Mouse (Mus musculus) spleen, adult 2 months (tissue): ENCODE measurements around the gene St6gal1.

Experiments used
- CTCF ChIP-seq: fragments of 200-500 bp; IDR thresholded peaks from 2 replicates; pipeline ENCODE4 v1.5.1; 2011; ENCODE audit warnings: mild to moderate bottlenecking, inconsistent platforms; ENCODE audit not compliant: insufficient read depth, insufficient read length, insufficient replicate concordance; ENCODE audit errors: extremely low read depth
- POLR2A ChIP-seq: fragments of 200-500 bp; IDR thresholded peaks from 2 replicates; pipeline ENCODE4 v1.6.1; 2011; ENCODE audit warnings: low read depth, low read length, inconsistent platforms

GRCm38 (mm10) chr16:23235173-23235694 lies 10.7 kb downstream of the St6gal1 start:
- no peak for TF ChIP-seq CTCF
- no peak for TF ChIP-seq POLR2A
